Mouse (Mus musculus) hindbrain, embryonic 13.5 days (tissue): ENCODE data around the gene Bcar1. TPM values are rescaled to one million over a fixed set of nuclear protein-coding genes. Genes with fewer than 3 reads are reported as not detected.
A peak's percentile ranks its signal among the peaks of the same experiment; 100 is the strongest.

ENCODE experiments used
- ATAC-seq: fragments of 200-750 bp; cut with Nextera tagmentation; 2 replicates; pipeline ENCODE4 v1.8.0; 2017; ENCODE audit warnings: moderate TSS enrichment; ENCODE audit not compliant: low FRiP score
- H3K27ac ChIP-seq: fragments of 300-500 bp; sonication (generic); 2 replicates; pipeline ENCODE4 v1.5.1; 2015; ENCODE audit warnings: inconsistent platforms, mild to moderate bottlenecking, moderate library complexity
- H3K27me3 ChIP-seq: fragments of 300-500 bp; sonication (generic); 2 replicates; pipeline ENCODE4 v1.6.1; 2015; ENCODE audit warnings: mild to moderate bottlenecking, inconsistent platforms
- H3K36me3 ChIP-seq: fragments of 300-500 bp; sonication (generic); 2 replicates; pipeline ENCODE4 v1.6.1; 2015; ENCODE audit warnings: mild to moderate bottlenecking, inconsistent platforms
- H3K4me1 ChIP-seq: fragments of 300-500 bp; sonication (generic); replicated peaks from 2 replicates; pipeline ENCODE4 v1.6.1; 2015; ENCODE audit warnings: inconsistent platforms
- H3K4me2 ChIP-seq: fragments of 300-500 bp; sonication (generic); 2 replicates; pipeline ENCODE4 v1.6.1; 2015; ENCODE audit warnings: inconsistent platforms, mild to moderate bottlenecking, moderate library complexity
- H3K4me3 ChIP-seq: fragments of 300-500 bp; sonication (generic); 2 replicates; pipeline ENCODE4 v1.5.1; 2015; ENCODE audit warnings: mild to moderate bottlenecking, inconsistent platforms
- H3K9ac ChIP-seq: fragments of 300-500 bp; sonication (generic); 2 replicates; pipeline ENCODE4 v1.6.1; 2015; ENCODE audit warnings: mild to moderate bottlenecking, inconsistent platforms
- H3K9me3 ChIP-seq: fragments of 300-500 bp; sonication (generic); 2 replicates; pipeline ENCODE4 v1.6.1; 2016; ENCODE audit warnings: inconsistent platforms
- WGBS: fragments of 180-500 bp; shearing (Covaris S2); methylation state at CpG from one replicate; pipeline ENCODE4 v1.1.7; 2015; 5-methylcytosine and 5-hydroxymethylcytosine counted together
- polyA plus RNA-seq: library from polyadenylated mRNA; unstranded; fragments of >200 nt; fragmentation: Nextera tagmentation; extraction: Ambion mirVana; gene quantifications from 2 replicates; pipeline ENCODE4 v1.2.1, GENCODE M21; 2015

Gene Bcar1
- polyA plus RNA-seq, 1 experiment from 2014 or later: 55.4 TPM

GRCm38 (mm10) chr8:111743101-111743791, 363 bp downstream of the Bcar1 start:
- Histone ChIP-seq H3K27ac (peak overlapping the region; percentile 91), H3K4me2 (peak overlapping the region; percentile 88), H3K27me3 (no peaks in the 10 kb centered on the region), H3K4me1 (peaks cover 73% of the 10 kb centered on the region), H3K4me3 (peak overlapping the region; percentile 94), H3K9ac (peak overlapping the region; percentile 98), H3K36me3 (no peaks in the 10 kb centered on the region), H3K9me3 (no peaks in the 10 kb centered on the region)
- peak; percentile 34 for ATAC-seq
- WGBS: under 1% methylated on average over 31 of the region's 44 CpGs

GRCm38 (mm10) chr8:111742261-111743037, 1.2 kb downstream of the Bcar1 start:
- Histone ChIP-seq H3K36me3 (no peaks in the 10 kb centered on the region), H3K9me3 (no peaks in the 10 kb centered on the region), H3K4me1 (peaks cover 80% of the 10 kb centered on the region), H3K4me2 (peak overlapping the region; percentile 88), H3K4me3 (peak overlapping the region; percentile 94), H3K27me3 (no peaks in the 10 kb centered on the region), H3K27ac (peak overlapping the region; percentile 91), H3K9ac (peak overlapping the region; percentile 98)
- ATAC-seq: 0 out of 2 replicates have a peak, but pooled peaks have one; percentile 8
- WGBS: 20% methylated on average over 11 of the region's 11 CpGs

GRCm38 (mm10) chr8:111741556-111741955, 2.1 kb downstream of the Bcar1 start:
- Histone ChIP-seq H3K27ac (peak overlapping the region; percentile 91), H3K4me1 (peaks cover 89% of the 10 kb centered on the region)

GRCm38 (mm10) chr8:111740994-111741393, 2.6 kb downstream of the Bcar1 start:
- Histone ChIP-seq H3K4me1 (peaks cover 92% of the 10 kb centered on the region), H3K9me3 (no peaks in the 10 kb centered on the region), H3K4me3 (0 out of 2 replicates have a peak overlapping the region, but pooled peaks have one; percentile 94), H3K27me3 (no peaks in the 10 kb centered on the region), H3K36me3 (no peaks in the 10 kb centered on the region), H3K27ac (peak overlapping the region; percentile 91; the same call in 1 of the 2 replicates), H3K9ac (peak overlapping the region; percentile 98), H3K4me2 (peak overlapping the region; percentile 88)
- no peak for ATAC-seq
- 85% methylated on average over 8 of the region's 8 CpGs for WGBS

More at GRCm38 (mm10) chr8:111741556-111741955, 2.1 kb downstream of the Bcar1 start:
- H3K4me2 ChIP-seq: peak overlapping the region; percentile 88
- WGBS: 71% methylated on average over 6 of the region's 6 CpGs
- peak overlapping the region; percentile 94 for H3K4me3 ChIP-seq
- H3K27me3 ChIP-seq: no peaks in the 10 kb centered on the region
- H3K9me3 ChIP-seq: no peaks in the 10 kb centered on the region
- H3K36me3 ChIP-seq: no peaks in the 10 kb centered on the region
- H3K9ac ChIP-seq: peak overlapping the region; percentile 98
- no peak for ATAC-seq

- Histone ChIP-seq H3K27me3 (no peaks in the 10 kb centered on the region), H3K4me2 (peak overlapping the region; percentile 88), H3K27ac (peak overlapping the region; percentile 66; the same call in 1 of the 2 replicates), H3K4me1 (peaks cover 92% of the 10 kb centered on the region), H3K9ac (peak overlapping the region; percentile 98), H3K36me3 (no peaks in the 10 kb centered on the region), H3K9me3 (no peaks in the 10 kb centered on the region), H3K4me3 (no peak overlapping the region)
- WGBS: 67% methylated on average over 7 of the region's 7 CpGs
- ATAC-seq: no peak
These were observed 3.3 kb downstream of the Bcar1 start for GRCm38 (mm10) chr8:111740301-111740711.

- ATAC-seq: no peak
- Histone ChIP-seq H3K9me3 (no peaks in the 10 kb centered on the region), H3K27ac (peak overlapping the region; percentile 66), H3K9ac (peak overlapping the region; percentile 98), H3K36me3 (no peaks in the 10 kb centered on the region), H3K27me3 (no peaks in the 10 kb centered on the region), H3K4me2 (peak overlapping the region; percentile 88), H3K4me3 (no peak overlapping the region), H3K4me1 (peaks cover 92% of the 10 kb centered on the region)
- 55% methylated on average over 7 of the region's 7 CpGs for WGBS
These were observed 4.0 kb downstream of the Bcar1 start for GRCm38 (mm10) chr8:111739604-111740003.

DNA sequence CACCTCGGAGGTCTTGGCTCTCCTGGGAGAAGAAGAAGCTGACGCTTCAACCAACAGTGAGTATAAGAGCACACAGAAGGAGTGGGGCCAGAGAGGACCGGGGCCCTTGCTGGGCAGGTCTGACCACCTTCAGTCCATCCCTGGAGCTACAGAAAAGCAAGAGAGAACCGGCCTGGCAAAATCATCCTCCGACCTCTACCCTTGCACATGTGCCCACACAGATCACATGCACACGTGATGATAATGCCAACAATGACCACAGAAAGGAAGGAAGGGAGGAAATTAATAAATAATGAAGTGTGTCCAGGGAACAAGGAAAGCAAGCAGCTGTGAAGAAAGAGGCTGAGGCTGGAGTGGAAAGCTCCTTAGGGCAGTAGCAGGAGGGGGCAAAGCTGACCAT, 4.7 kb downstream of the Bcar1 start:
- whole genome bisulfite sequencing: 58% methylated on average over 6 of the region's 6 CpGs
- peaks cover 92% of the 10 kb centered on the region for H3K4me1 ChIP-seq
- H3K9ac ChIP-seq: peak overlapping the region; percentile 98; the same call in 1 of the 2 replicates
- H3K27ac ChIP-seq: peak overlapping the region; percentile 66
- no peaks in the 10 kb centered on the region for H3K9me3 ChIP-seq
- no peak overlapping the region for H3K4me3 ChIP-seq
- H3K4me2 ChIP-seq: peak overlapping the region; percentile 88; the same call in 1 of the 2 replicates
- no peak for ATAC-seq
- no peaks in the 10 kb centered on the region for H3K36me3 ChIP-seq
- no peaks in the 10 kb centered on the region for H3K27me3 ChIP-seq

DNA sequence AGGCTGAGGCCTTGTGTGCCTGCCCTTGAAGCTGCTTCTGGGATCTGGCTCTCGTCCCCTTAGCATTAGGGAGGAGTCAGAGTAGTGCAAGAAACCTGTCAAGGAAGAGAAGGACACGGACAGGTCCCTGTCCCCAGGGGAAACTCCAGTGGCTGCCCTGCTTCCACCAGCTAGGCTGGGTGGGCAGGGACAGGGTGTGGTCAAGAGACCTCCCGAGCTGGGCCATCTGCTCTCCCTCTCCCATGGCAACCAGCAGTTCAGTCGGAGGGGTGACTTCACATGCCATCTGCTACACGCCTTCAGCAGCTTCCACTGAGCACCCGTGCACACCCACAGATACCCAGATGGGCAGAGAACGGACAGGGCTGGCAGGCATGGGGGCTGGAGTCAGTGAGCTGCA, 7.3 kb downstream of the Bcar1 start:
- no peak overlapping the region for H3K4me2 ChIP-seq
- peak overlapping the region; percentile 51; the same call in 1 of the 2 replicates for H3K9ac ChIP-seq
- no peak overlapping the region for H3K4me3 ChIP-seq
- 17% methylated on average over 7 of the region's 7 CpGs for WGBS
- peaks cover 96% of the 10 kb centered on the region for H3K4me1 ChIP-seq
- ATAC-seq: no peak
- H3K27me3 ChIP-seq: no peaks in the 10 kb centered on the region
- H3K36me3 ChIP-seq: no peaks in the 10 kb centered on the region
- no peaks in the 10 kb centered on the region for H3K9me3 ChIP-seq
- H3K27ac ChIP-seq: peak overlapping the region; percentile 78

- peak overlapping the region; percentile 94; the same call in 1 of the 2 replicates for H3K9ac ChIP-seq
- H3K36me3 ChIP-seq: no peaks in the 10 kb centered on the region
- H3K4me2 ChIP-seq: no peak overlapping the region
- H3K9me3 ChIP-seq: no peaks in the 10 kb centered on the region
- ATAC-seq: no peak
- H3K27me3 ChIP-seq: no peaks in the 10 kb centered on the region
- WGBS: 71% methylated on average over 4 of the region's 4 CpGs
- peak overlapping the region; percentile 78 for H3K27ac ChIP-seq
- peaks cover 96% of the 10 kb centered on the region for H3K4me1 ChIP-seq
- no peak overlapping the region for H3K4me3 ChIP-seq
These were observed 7.8 kb downstream of the Bcar1 start for GRCm38 (mm10) chr8:111735791-111736190.

GRCm38 (mm10) chr8:111735335-111735761, 8.3 kb downstream of the Bcar1 start:
- ATAC-seq: no peak
- Histone ChIP-seq H3K4me2 (no peak overlapping the region), H3K27ac (peak overlapping the region; percentile 78), H3K4me3 (no peak overlapping the region), H3K9ac (peak overlapping the region; percentile 94; the same call in 1 of the 2 replicates), H3K9me3 (no peaks in the 10 kb centered on the region), H3K27me3 (no peaks in the 10 kb centered on the region), H3K36me3 (no peaks in the 10 kb centered on the region), H3K4me1 (peaks cover 96% of the 10 kb centered on the region)
- WGBS: 64% methylated on average over 8 of the region's 8 CpGs

- Histone ChIP-seq H3K27me3 (no peaks in the 10 kb centered on the region), H3K9ac (peak overlapping the region; percentile 94), H3K9me3 (no peaks in the 10 kb centered on the region), H3K4me1 (peaks cover 96% of the 10 kb centered on the region), H3K36me3 (no peaks in the 10 kb centered on the region), H3K4me2 (peak overlapping the region; percentile 8; the same call in 1 of the 2 replicates), H3K27ac (peak overlapping the region; percentile 78), H3K4me3 (no peak overlapping the region)
- WGBS: 51% methylated on average over 6 of the region's 6 CpGs
- no peak for ATAC-seq
These were observed 9.2 kb downstream of the Bcar1 start for GRCm38 (mm10) chr8:111734244-111734960.
